Mouse (Mus musculus): ENCODE results near the gene Gm28230. TPM values are rescaled to one million over a fixed set of nuclear protein-coding genes. Genes with fewer than 3 reads are reported as not detected.

Gene Gm28230
- total RNA-seq, 2 experiments from 2014 or later = 0.21 to 0.43 TPM

GRCm38 (mm10) chr2:74724244-74725015, 2.1 kb upstream of the Gm28230 start:
- no peak for DNase-seq

DNA sequence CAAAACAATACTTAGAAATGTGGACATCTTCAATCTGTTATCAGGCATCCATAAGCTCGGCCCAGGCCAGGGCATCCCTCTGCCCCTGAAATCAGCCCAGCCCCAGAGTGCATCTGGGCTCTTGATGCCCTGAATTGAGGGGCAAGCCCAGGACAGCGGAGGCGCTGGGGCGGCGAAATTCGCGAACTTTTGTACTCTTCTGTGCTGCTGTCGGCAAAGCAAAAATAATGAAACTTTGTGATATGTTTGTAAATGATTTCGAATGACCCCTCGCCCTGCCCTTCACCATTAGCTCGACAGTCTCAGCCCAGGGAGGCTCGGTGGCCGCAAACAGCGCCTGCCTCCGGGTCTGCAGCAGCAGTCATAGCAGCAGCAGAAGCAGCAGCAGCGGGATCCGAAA, 1.4 kb upstream of the Gm28230 start:
- no peak for DNase-seq

- DNase-seq = no peak
Measured at GRCm38 (mm10) chr2:74726973-74727639, 578 bp downstream of the Gm28230 start.

GRCm38 (mm10) chr2:74727640-74728302, 1.2 kb downstream of the Gm28230 start:
- no peak for DNase-seq

DNA sequence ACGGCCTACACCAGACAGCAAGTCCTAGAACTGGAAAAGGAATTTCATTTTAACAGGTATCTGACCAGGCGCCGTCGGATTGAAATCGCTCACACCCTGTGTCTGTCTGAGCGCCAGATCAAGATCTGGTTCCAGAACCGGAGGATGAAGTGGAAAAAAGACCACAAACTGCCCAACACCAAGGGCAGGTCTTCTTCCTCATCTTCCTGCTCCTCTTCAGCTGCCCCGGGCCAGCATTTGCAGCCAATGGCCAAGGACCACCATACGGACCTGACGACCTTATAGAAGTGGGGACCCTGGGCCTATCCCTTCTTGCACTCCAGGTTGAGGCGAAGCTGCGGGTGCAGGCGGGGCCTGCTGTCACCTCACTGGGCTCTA, 1.8 kb downstream of the Gm28230 start:
- DNase-seq = no peak

GRCm38 (mm10) chr2:74730331-74730730, 3.8 kb downstream of the Gm28230 start:
- no peak for DNase-seq

GRCm38 (mm10) chr2:74731055-74731454, 4.5 kb downstream of the Gm28230 start:
- no peak for DNase-seq

- no peak for DNase-seq
Measured at GRCm38 (mm10) chr2:74731799-74732512, 5.4 kb downstream of the Gm28230 start.

DNA sequence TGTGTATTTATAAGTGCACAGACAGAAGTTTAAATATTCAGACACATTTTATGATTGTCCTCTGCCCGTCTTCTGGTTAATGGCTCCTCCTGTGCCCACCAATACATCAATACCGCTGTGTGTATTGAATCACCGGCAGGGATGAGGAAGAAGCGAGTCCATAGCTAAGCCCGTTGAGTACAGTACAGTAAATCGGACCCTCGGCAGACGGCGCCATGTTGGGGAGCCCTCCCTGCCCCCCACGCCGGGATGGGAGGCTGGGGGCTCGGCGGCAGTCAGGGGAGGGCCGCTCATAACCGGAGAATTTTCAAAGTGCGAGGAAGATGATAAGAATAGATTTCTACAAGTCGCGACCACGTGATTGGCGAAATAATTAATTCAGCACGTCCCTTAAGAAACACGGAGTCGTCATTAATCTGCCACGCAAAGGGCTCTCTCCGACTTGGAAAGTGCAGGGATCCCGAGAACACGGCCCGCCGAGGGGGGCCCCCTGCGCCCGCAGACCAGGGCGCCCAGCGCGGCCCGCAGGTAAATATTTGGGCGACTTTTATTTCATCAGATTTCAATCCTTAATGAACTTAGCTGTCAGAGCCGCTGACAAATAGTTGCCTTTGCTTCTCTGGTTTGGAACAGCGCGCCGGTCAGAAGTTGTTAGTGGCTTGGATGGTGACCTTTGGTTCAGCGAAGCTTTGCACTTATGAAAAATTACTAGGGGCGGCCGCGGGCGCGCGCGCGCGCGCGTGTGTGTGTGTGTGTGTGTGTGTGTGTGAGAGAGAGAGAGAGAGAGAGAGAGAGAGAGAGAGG, 6.2 kb downstream of the Gm28230 start:
- DNase-seq = no peak

DNA sequence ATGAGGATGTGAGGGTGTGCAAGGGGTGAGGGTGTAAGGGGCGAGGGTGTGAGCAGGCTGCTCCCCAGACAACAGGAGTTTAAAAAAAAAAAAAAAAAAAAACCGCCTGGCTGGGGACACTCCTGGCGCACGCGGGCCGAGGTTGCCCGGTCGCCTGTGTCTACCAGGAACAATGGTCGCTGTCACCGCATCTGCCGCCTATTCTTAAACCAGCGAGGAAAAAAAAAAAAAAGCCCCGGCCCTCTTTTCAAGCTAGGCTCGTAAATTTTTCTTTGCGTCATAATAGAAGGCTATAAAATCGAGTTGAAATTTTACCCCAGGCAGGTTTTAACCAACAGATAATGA, 6.8 kb downstream of the Gm28230 start:
- no peak for DNase-seq

DNA sequence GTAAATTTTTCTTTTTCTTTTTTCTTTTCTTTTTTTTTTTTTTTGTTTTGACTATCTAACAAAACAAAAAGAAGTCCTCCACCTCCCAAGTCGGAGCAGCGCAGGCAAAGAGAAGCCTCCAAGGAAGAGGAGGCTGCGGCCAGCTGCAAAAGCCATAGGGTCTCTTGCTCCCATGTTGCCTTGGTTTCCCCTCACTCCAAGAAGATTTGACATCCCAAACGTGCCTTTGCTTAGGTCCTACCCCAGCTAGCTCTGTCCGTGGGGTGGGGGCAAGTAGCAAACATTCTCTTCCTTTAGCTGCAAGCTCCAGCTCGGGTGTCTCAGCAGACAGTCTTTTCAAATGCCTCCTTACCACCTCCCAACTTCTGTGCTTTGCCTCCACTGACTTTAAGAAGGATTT, 7.2 kb downstream of the Gm28230 start:
- no peak for DNase-seq

GRCm38 (mm10) chr2:74734451-74734850, 7.9 kb downstream of the Gm28230 start:
- no peak for DNase-seq

- DNase-seq = no peak
Measured at GRCm38 (mm10) chr2:74734996-74735811, 8.7 kb downstream of the Gm28230 start.

DNA sequence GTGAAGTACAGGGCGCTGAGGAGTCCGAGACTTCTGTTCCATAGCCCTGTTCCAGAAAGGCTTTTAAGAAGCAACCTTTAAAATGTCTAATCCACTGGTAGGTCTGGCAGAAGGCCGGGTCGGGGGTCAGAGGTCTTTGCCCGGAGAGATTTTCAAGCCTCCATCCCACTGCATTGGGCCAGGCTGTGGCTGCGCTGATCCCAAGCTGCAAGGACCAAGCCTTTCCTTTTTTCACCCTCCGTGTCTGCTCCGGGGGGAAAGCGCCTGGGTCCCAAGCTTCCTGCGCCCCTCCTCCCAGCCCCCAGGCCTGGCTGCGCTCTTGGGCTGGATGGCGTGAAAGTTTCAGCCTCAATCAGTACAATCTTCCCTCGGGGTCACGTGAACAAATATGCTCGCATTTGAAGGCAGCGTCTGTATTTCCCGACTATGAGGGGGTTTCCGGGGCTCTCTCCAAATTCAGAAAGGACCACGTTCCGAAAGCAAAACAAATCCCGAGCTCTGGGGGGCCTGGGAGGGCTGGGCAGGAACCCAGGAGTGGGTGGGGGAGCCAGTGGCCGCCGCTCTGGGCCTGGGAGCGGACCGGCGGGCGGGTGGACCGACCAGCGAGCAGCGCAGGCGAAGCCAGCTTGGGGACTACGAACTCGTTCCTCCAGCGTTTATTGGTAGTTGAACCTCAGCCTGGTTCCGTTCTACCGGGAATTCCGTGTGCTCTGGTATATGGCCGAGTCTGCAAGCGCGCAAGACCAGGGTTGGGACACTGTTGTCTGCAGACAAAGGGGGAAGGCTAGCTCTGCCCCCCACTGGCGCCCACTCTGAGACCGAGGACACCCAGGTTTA, 9.5 kb downstream of the Gm28230 start:
- no peak for DNase-seq

DNA sequence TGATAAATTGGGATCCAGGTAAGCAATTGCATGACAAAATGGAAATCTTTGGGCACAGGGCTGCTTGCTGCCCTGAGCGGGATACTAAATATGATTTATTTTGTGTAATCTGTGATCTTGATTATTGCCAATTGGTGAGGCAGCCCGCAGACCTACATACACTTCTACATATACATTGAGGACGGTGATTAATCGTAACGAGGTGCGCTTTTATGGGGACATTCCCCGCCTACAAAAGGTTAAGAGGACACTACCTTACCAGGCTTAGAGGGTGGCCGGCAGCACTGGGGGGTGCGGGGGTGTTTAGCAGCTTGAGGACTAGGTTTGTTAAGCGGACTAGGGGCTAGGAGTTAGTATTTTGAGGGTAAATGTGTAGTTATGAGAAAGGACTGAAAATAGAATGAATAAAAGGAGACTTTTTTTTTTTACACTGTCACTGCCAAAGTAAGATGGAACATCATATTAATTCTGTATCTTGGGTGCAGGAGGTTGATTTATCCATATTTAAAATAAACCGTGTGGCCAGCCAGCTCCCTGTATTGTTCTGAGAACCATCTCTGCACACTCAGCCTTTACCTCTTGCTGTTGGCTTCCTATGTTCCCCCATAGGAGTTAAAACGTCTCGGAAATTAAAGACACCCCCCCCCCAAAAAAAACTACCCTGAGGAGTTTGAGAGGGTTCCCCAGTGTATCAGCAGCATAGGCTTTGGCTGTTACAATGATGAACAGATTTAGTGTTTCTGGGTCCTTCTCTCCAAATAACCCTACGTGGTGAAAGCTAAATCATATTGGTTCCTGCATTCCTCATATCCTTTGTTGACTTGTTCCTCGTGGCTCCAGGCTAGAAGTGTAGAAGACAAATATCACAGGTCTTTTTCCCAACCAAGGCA, 10.4 kb downstream of the Gm28230 start:
- DNase-seq = no peak

DNA sequence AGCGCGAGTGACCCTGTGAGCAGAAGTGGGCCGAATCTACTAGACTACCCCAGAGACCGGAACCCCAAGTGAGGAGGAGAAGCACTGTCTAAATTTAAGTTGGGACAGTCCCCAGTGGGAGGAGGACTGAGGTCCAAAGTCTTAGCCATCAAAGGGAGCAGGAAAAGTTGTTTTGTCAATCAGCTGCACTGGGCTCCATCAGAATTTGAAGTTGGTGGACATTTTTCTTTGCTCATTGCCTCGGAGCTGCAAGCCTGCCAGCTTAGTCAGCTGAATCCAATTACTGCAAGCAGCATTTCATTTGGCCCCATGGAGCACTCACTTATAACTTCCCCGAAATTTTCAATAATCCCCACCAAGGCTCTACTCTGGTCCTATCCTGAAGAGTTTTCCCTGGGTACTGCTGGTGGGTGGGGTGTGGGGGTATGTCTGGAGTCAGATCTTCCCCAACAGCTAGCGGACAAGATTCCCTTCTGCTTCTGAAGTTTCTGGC, 11.1 kb downstream of the Gm28230 start:
- no peak for DNase-seq

DNA sequence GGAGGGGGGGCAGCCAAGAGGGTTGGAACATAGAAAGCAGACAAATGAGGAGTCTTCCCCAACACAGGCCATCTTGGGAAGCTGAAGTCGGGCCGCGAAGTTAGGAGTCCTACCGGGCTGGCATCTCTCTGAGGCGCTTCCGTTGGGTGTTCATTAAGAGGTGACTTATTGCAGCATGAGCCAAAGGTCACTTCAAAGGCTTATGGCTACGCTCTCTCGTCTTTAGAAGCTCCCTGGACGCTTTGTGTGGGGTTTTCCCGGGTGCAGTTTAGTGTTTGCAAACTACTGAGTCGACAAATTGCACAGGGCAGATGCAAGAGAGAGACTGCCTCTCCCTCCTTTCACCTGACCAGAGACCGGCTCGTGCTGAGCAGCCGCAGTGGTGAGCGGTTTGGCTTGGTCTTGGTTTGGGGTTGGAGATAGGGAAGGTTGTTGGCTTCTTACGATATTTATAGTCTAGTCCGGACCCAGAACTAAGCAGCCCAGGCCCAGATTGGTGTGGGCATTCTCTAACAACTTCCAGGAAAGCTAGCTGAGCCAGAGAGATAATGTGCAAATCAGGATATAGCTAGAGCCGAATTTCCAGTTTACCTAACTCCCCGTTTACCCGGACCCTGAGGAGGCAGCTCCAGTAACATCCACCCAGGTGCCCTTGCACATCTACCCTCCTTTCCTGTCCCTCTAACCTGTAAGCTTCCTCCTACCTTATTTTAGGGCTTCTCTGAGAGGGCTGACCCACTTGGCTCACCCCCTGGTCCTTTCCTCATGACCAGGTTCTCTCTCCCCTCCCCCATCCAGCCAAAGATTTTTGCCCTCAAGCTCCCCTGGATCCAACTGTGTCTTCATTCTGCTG, 12.3 kb downstream of the Gm28230 start:
- no peak for DNase-seq

DNA sequence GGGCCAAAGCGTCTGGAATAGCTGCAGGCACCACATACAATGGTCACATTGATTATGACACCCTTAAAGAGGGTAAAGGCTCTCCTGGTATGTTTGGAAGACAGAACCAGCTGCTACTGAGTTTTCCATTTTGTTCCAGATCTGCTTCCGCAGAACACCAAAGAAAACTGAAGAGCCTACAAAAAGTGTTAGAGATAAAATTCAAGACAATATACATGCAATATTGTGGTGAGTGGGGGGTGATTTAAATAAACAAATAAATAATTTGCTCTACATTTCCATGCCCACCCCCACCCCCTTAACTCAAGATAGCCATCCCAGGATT, 12.9 kb downstream of the Gm28230 start:
- DNase-seq = no peak

Data from gastrocnemius, postnatal 10 days (tissue).